In the genomic region with DNA sequence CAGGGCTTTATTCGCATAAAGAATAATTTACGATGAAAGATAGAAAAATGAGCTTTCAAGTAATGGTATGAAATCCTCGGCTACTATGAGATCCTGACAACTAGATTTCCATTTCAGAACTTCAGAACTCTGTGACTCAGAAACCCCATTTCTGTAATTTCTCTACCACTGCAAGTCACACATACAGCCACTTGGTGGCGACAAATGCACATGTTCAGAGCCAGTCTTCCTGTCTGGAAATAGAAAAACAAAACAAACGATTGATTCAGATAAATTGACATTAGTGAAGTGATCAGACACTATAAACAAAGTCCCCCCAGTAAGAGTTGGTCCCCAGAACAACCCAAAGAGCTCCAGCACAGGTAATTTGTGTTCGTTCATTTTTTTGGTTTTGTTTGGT, we compare ENCODE assay signal across 9 mouse cellular contexts. TPM values are rescaled to one million over a fixed set of nuclear protein-coding genes. Genes with fewer than 3 reads are reported as not detected.
DNase-seq lines count a peak whose midpoint lies in the region; ATAC-seq and TF ChIP-seq lines count a peak whose summit lies in the region.
"Had no signal": no experiment of that assay in that cellular context is flagged by ENCODE, and none has a peak within 500 bp of the region (broad histone marks: within the 10 kb centered on the region; RNA-seq: fewer than 3 reads in every experiment).

No protein-coding gene starts in this region.

- no peaks in the 10 kb centered on the region for H3K27me3 ChIP-seq in spleen, adult 2 months (ENCODE audit: control insufficient read depth, insufficient read depth, low read length)

- H3K36me3 ChIP-seq in spleen, adult 2 months (ENCODE audit: control insufficient read depth, insufficient read depth, low read length) = no peaks in the 10 kb centered on the region
- H3K36me3 ChIP-seq: limb, embryonic 12.5 days had no signal

- H3K4me3 ChIP-seq in spleen, adult 2 months (ENCODE audit: extremely low read depth, insufficient read depth, insufficient read length) = no peak overlapping the region
- H3K4me3 ChIP-seq: limb, embryonic 12.5 days had no signal

- H3K27ac ChIP-seq in spleen, adult 2 months (ENCODE audit: insufficient read depth, low read length) = no peak overlapping the region
- H3K27ac ChIP-seq: limb, embryonic 12.5 days had no signal

- TF ChIP-seq POLR2A in spleen, adult 2 months (IDR thresholded peaks at IDR 0.05; ENCODE audit: low read depth, low read length) = no peak

- no peaks in the 10 kb centered on the region for H3K4me1 ChIP-seq in spleen, adult 2 months (ENCODE audit: control insufficient read depth, insufficient read depth, insufficient read length)
- H3K4me1 ChIP-seq: limb, embryonic 12.5 days had no signal

- DNase-seq in frontal cortex, postnatal 25 days (ENCODE audit: low spot score in 2 of 2) = no peak
- DNase-seq in spleen, adult 2 months (ENCODE audit: low read depth in 1 of 2, low spot score in 2 of 2) = peak; percentile 28 to 46
- no peak for DNase-seq in spleen, postnatal 4 days (ENCODE audit: low spot score in 2 of 2)
- DNase-seq in cerebellum, adult 8-10 months = peak; percentile 40
- DNase-seq in kidney, postnatal 14 days = peak; percentile 64
- peak; percentile 75 for DNase-seq in lung, postnatal 36 days
- no peak for DNase-seq in urinary bladder, postnatal 4 days (ENCODE audit: low spot score in 2 of 2)

- ATAC-seq in frontal cortex, adult (ENCODE audit: low TSS enrichment) = peak; percentile 58; the same call in 1 of the 2 replicates

- 13% methylated on average over 6 of the region's 6 CpGs for WGBS in spleen, adult 2 months

- peak; percentile 64; the same call in 1 of the 2 replicates for TF ChIP-seq CTCF in spleen, adult 2 months (IDR thresholded peaks at IDR 0.05; ENCODE audit: extremely low read depth, insufficient read depth, insufficient read length, insufficient replicate concordance)

RNA-seq across cellular contexts. Expression of a gene that starts 9.1 kb away (rescaled TPM):
- polyA plus RNA-seq in spleen, adult 2 months (2012; rRNA removed) = 101 and 113 TPM in 2 replicates

RNA-seq across cellular contexts. Expression of a gene that starts 21.1 kb away (rescaled TPM):
- polyA plus RNA-seq in spleen, adult 2 months (2012; rRNA removed) = 0.05 and 0.19 TPM in 2 replicates

Comparison
In these comparisons a context has a peak if more than half of its experiments do, and no peak if none do; other contexts are left out.
1. DNase-seq: peak in spleen, adult 2 months (2 of 2), cerebellum, adult 8-10 months (single experiment), kidney, postnatal 14 days (single experiment) and lung, postnatal 36 days (single experiment); none in frontal cortex, postnatal 25 days (0 of 2), spleen, postnatal 4 days (0 of 2) and urinary bladder, postnatal 4 days (0 of 2).